Mouse (Mus musculus): ENCODE results near the gene Entpd5. TPM values are rescaled to one million over a fixed set of nuclear protein-coding genes. Genes with fewer than 3 reads are reported as not detected.

The Entpd5 gene
- total RNA-seq, 1 experiment = 6.9 TPM

DNA sequence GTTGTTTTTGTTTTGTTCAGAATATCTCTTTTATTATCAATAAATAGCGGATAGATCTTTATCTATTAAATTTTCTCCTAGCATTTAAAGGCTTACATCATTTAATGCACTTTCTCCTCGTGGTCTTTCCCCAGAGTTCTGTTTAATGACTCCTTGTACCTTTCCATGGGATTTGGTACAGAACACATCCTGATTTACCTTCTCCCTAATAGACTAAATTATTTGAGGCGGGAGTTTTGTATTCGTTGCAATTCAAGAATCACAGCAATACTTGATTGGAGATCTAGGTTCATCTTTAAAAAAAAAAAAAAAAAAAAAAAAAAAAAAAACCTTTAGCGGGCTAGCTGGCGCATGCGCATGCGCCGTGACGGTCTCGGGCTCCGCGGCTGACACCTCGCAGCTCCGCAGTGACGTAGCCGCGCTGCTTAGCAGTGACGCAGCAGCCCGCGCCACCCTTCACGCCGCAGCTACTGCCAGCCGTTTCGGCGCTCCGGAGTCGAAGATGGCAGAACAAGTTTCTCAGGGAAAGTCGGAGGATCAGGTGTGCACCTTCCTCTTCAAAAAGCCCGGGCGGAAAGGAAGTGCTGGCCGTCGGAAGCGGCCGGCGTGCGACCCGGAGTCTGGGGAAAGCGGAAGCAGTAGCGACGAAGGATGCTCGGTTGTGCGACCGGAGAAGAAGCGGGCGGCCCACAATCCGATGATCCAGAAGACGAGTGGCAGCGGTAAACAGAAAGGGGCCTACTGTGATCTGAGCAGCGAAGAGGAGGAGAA is 8.2 kb upstream of the Entpd5 start, which contains the start of gene Rnf113a2:
Gene Rnf113a2 (plus strand): TSS at position 363 of the 771 bp plus-strand sequence.
- DNase-seq (ENCODE audit: low read depth, low spot score) = peak; percentile 70
- Histone ChIP-seq H3K4me1 (ENCODE audit: control insufficient read depth in 2 of 2, insufficient read depth in 2 of 2, low read length in 2 of 2, poor library complexity in 1 of 2) (peaks cover 0 to 2% of the 10 kb centered on the region in 2 experiments; a peak in 1 of 4 replicates), H3K9me3 (ENCODE audit: control insufficient read depth, insufficient read depth, low read depth, low read length) (no peaks in the 10 kb centered on the region), H3K4me3 (ENCODE audit: insufficient read depth in 1 of 2, low read depth in 1 of 2, low read length in 2 of 2, poor library complexity in 1 of 2, severe bottlenecking in 1 of 2) (peak within 1 kb of the TSS; percentile 74 to 94), H3K27ac (ENCODE audit: insufficient read depth, low read depth, low read length, poor library complexity, severe bottlenecking) (peak within 1 kb of the TSS; percentile 53; the same call in 1 of the 2 replicates), H3K36me3 (ENCODE audit: control insufficient read depth, insufficient read depth, low read length, poor library complexity, severe bottlenecking) (no peaks in the 10 kb centered on the region), H3K9ac (ENCODE audit: insufficient read depth, low read depth, low read length, poor library complexity, severe bottlenecking) (peak within 1 kb of the TSS; percentile 96)
- peak; percentile 99 for TF ChIP-seq ZNF384 (IDR thresholded peaks at IDR 0.05; ENCODE audit: low read depth, low read length)
- TF ChIP-seq CHD2 (IDR thresholded peaks at IDR 0.05; ENCODE audit: low read depth, low read length) = no peak
- peak; percentile 62 for TF ChIP-seq HCFC1 (IDR thresholded peaks at IDR 0.05; ENCODE audit: borderline replicate concordance, insufficient read depth, low read length)
- peak; percentile 22; the same call in 1 of the 2 replicates for TF ChIP-seq MAFK (IDR thresholded peaks at IDR 0.05; ENCODE audit: insufficient read depth, low read depth, low read length)
- no peak for TF ChIP-seq ZC3H11A (IDR thresholded peaks at IDR 0.05; ENCODE audit: borderline replicate concordance, low read depth, low read length)
- in situ Hi-C loops (cut with MboI; ENCODE audit: low sequenced_read_pairs in 2 of 2, unreplicated experiment in 2 of 2) = no loop called here

DNA sequence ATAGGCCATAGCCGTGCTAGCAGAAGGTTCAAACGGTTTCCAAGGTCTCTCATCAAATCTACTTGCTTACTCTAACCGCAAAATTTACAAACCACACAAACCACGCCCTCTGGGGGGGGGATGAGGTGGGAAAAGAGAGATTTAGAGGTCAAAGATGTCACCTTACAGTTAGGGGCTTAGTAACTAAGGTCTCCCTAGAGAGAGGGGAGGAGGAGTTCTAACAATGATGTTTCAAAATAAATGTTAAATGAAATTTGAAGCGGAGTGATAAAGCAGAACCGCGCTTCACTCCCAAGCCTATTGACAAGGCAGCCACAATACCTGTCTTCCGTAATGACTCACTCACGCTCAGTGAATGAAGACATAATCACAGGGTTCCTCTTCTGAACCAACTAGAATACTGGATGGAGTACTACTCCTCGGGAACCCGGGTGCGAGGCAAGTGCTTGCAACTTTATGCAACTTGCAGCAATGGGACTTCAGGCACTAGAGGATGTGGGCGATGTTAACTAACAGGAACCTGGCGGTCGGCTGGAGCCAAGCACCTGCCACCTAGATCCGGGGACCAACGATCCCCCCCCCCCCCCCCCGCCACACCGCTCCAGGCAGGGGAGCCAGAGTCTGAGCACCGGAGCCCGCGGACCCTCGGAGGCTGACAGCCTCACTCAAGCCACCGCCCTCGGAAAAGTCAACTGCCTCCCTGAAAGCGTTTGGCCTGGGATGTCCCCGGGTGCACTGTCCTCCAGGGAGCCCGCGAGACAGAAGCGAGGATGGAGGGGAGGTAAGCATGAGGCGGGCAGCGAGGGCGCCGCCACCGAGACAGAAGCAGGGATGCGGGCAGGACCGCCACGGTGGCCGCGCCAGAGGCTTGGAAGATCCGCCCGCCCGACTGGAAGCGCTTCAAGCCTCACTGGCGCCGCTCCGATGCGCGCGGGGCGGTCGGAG is 683 bp downstream of the Entpd5 start:
- in situ Hi-C loops (cut with MboI; ENCODE audit: low sequenced_read_pairs in 2 of 2, unreplicated experiment in 2 of 2) = no loop called here
- no peak overlapping the region for H3K27ac ChIP-seq (ENCODE audit: insufficient read depth, low read depth, low read length, poor library complexity, severe bottlenecking)
- TF ChIP-seq MAFK (IDR thresholded peaks at IDR 0.05; ENCODE audit: insufficient read depth, low read depth, low read length) (no peak), ZNF384 (IDR thresholded peaks at IDR 0.05; ENCODE audit: low read depth, low read length) (no peak), CHD2 (IDR thresholded peaks at IDR 0.05; ENCODE audit: low read depth, low read length) (no peak), HCFC1 (IDR thresholded peaks at IDR 0.05; ENCODE audit: borderline replicate concordance, insufficient read depth, low read length) (no peak), ZC3H11A (IDR thresholded peaks at IDR 0.05; ENCODE audit: borderline replicate concordance, low read depth, low read length) (no peak)
- H3K4me1 ChIP-seq (ENCODE audit: control insufficient read depth in 2 of 2, insufficient read depth in 2 of 2, low read length in 2 of 2, poor library complexity in 1 of 2) = peaks cover 0 to 2% of the 10 kb centered on the region in 2 experiments; a peak in 1 of 4 replicates
- H3K9ac ChIP-seq (ENCODE audit: insufficient read depth, low read depth, low read length, poor library complexity, severe bottlenecking) = peak overlapping the region; percentile 84
- no peaks in the 10 kb centered on the region for H3K9me3 ChIP-seq (ENCODE audit: control insufficient read depth, insufficient read depth, low read depth, low read length)
- DNase-seq (ENCODE audit: low read depth, low spot score) = no peak
- H3K4me3 ChIP-seq (ENCODE audit: insufficient read depth in 1 of 2, low read depth in 1 of 2, low read length in 2 of 2, poor library complexity in 1 of 2, severe bottlenecking in 1 of 2) = peak overlapping the region; percentile 83 to 93
- H3K36me3 ChIP-seq (ENCODE audit: control insufficient read depth, insufficient read depth, low read length, poor library complexity, severe bottlenecking) = no peaks in the 10 kb centered on the region

DNA sequence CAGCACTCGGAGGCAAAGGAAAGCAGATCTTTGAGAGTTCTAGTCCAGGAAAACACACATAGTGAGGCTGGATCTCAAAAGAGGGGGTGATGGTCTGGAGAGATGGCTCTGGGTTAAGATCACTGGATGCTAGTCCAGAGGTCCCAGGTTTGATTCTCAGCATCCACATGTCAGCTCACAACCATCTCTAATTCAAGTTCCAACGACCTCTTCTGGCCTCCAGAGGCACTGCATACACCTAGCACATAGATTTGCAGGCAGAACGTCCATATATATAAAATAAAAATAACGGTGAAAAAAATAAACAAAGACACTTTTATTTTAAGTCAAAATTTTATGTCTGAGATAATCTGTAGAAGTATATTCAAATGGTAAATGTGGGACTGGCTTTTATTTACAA is 1.6 kb downstream of the Entpd5 start:
- in situ Hi-C loops (cut with MboI; ENCODE audit: low sequenced_read_pairs in 2 of 2, unreplicated experiment in 2 of 2) = no loop called here
- H3K9ac ChIP-seq (ENCODE audit: insufficient read depth, low read depth, low read length, poor library complexity, severe bottlenecking) = no peak overlapping the region
- H3K4me1 ChIP-seq (ENCODE audit: control insufficient read depth in 2 of 2, insufficient read depth in 2 of 2, low read length in 2 of 2, poor library complexity in 1 of 2) = peaks cover 0 to 2% of the 10 kb centered on the region in 2 experiments; a peak in 1 of 4 replicates
- no peaks in the 10 kb centered on the region for H3K36me3 ChIP-seq (ENCODE audit: control insufficient read depth, insufficient read depth, low read length, poor library complexity, severe bottlenecking)
- H3K9me3 ChIP-seq (ENCODE audit: control insufficient read depth, insufficient read depth, low read depth, low read length) = no peaks in the 10 kb centered on the region
- peak overlapping the region in 1 of 2 experiments; percentile 93; a peak in 1 of 4 replicates for H3K4me3 ChIP-seq (ENCODE audit: insufficient read depth in 1 of 2, low read depth in 1 of 2, low read length in 2 of 2, poor library complexity in 1 of 2, severe bottlenecking in 1 of 2)
- no peak for DNase-seq (ENCODE audit: low read depth, low spot score)
- H3K27ac ChIP-seq (ENCODE audit: insufficient read depth, low read depth, low read length, poor library complexity, severe bottlenecking) = no peak overlapping the region
- TF ChIP-seq HCFC1 (IDR thresholded peaks at IDR 0.05; ENCODE audit: borderline replicate concordance, insufficient read depth, low read length) = no peak
- TF ChIP-seq ZNF384 (IDR thresholded peaks at IDR 0.05; ENCODE audit: low read depth, low read length) = no peak
- no peak for TF ChIP-seq MAFK (IDR thresholded peaks at IDR 0.05; ENCODE audit: insufficient read depth, low read depth, low read length)
- no peak for TF ChIP-seq CHD2 (IDR thresholded peaks at IDR 0.05; ENCODE audit: low read depth, low read length)
- no peak for TF ChIP-seq ZC3H11A (IDR thresholded peaks at IDR 0.05; ENCODE audit: borderline replicate concordance, low read depth, low read length)

DNA sequence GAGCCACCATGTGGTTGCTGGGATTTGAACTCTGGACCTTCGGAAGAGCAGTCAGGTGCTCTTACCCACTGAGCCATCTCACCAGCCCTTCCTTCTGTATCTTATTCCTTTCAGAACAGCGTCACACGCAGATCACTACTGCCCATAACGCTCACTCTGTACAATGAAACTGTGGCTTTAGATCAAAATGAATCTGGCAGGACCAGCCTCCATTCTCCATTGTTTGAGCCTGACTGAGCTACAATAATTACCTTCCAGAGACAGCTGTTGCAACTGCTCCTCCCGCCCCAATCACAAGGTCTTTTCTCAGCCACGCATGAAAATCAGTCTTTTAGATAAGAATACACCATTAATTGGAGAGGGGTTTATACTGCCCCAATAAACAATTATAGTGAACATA is 4.3 kb downstream of the Entpd5 start:
- H3K4me3 ChIP-seq (ENCODE audit: insufficient read depth in 1 of 2, low read depth in 1 of 2, low read length in 2 of 2, poor library complexity in 1 of 2, severe bottlenecking in 1 of 2) = no peak overlapping the region
- H3K9me3 ChIP-seq (ENCODE audit: control insufficient read depth, insufficient read depth, low read depth, low read length) = no peaks in the 10 kb centered on the region
- H3K36me3 ChIP-seq (ENCODE audit: control insufficient read depth, insufficient read depth, low read length, poor library complexity, severe bottlenecking) = no peaks in the 10 kb centered on the region
- H3K4me1 ChIP-seq (ENCODE audit: control insufficient read depth in 2 of 2, insufficient read depth in 2 of 2, low read length in 2 of 2, poor library complexity in 1 of 2) = peaks cover 0 to 1% of the 10 kb centered on the region in 2 experiments; a peak in 1 of 4 replicates
- TF ChIP-seq ZNF384 (IDR thresholded peaks at IDR 0.05; ENCODE audit: low read depth, low read length) = 0 out of 2 replicates have a peak, but pooled peaks have one; percentile 37
- no peak for TF ChIP-seq MAFK (IDR thresholded peaks at IDR 0.05; ENCODE audit: insufficient read depth, low read depth, low read length)
- H3K27ac ChIP-seq (ENCODE audit: insufficient read depth, low read depth, low read length, poor library complexity, severe bottlenecking) = no peak overlapping the region
- no peak overlapping the region for H3K9ac ChIP-seq (ENCODE audit: insufficient read depth, low read depth, low read length, poor library complexity, severe bottlenecking)
- DNase-seq (ENCODE audit: low read depth, low spot score) = no peak
- in situ Hi-C loops (cut with MboI; ENCODE audit: low sequenced_read_pairs in 2 of 2, unreplicated experiment in 2 of 2) = no loop called here

Measured in ES-E14 (cell line).